Mouse (Mus musculus): ENCODE results near the gene Rln1. TPM values are rescaled to one million over a fixed set of nuclear protein-coding genes. Genes with fewer than 3 reads are reported as not detected.

Gene Rln1
- total and polyA plus RNA-seq, 2 experiments from 2014 or later, result 4.5 to 7.2 TPM

DNA sequence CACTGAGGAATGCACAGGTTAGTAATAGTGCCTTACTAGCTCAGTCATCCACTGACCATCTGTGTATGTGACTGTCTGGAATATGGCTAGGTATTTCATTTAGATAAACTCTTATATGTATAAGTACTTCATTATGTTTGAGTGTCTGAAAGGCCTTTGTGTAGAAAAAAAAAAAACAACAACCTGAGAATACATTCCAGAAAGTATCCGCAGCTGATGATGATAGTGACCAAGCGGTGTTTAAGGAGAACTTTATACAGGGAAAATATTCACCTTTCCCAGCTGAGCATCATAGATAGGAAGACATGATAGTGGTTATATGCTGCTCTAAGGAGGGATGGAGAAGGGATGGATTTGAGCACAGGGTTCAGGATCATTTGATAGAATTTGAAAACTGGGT is 33.6 kb upstream of the Rln1 start:
- H3K36me3 ChIP-seq (ENCODE audit: insufficient read depth, low read length), result no peaks in the 10 kb centered on the region
- no peaks in the 10 kb centered on the region for H3K27me3 ChIP-seq (ENCODE audit: insufficient read depth, low read length)
- no peaks in the 10 kb centered on the region for H3K4me1 ChIP-seq (ENCODE audit: insufficient read depth, low read length)
- H3K4me2 ChIP-seq (ENCODE audit: low read depth, low read length, poor library complexity, severe bottlenecking), result no peak overlapping the region
- H3K27ac ChIP-seq (ENCODE audit: low read depth, low read length), result no peak overlapping the region
- DNase-seq (ENCODE audit: low spot score), result no peak
- H3K4me3 ChIP-seq (ENCODE audit: low read depth, low read length), result no peak overlapping the region
- no peak for TF ChIP-seq CTCF (IDR thresholded peaks at IDR 0.05)
- no peak for ATAC-seq (ENCODE audit: low FRiP score)
- no peaks in the 10 kb centered on the region for H3K9me3 ChIP-seq (ENCODE audit: low read length)
- no peak overlapping the region for H3K9ac ChIP-seq (replicated peaks; ENCODE audit: low read length, poor library complexity, severe bottlenecking)
- 90% methylated on average over 2 of the region's 2 CpGs for WGBS

DNA sequence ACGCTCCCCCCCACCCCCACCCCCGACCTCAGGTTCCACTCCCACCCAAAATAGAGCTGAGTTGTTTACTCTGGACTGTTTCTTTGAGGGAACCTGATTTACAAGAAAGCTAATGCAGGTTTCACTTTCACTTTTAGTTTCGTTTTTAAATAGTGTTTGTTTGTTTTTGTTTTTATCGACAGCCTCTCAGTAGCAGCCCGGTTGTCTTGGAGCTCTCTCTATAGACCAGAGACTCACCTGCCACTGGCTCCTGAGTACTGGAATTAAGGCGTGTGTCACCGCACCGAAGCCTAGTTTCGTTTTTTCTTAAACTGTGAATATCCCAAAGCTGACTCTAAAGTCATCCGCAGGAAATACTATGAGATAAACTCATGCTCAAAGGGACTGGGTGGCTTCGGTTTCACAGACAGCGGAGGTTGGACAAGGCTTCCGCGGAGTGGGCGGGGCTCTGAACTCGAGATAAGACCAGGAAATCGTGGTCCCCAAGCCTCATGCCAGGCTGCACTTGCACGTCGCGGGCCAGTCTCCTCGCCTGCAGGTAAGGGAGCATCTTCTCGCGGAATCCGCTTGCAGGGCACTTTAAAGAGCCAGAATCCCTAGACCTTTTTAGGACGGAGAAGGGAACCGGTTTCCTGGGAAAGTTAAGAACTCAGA is 32.6 kb upstream of the Rln1 start, which contains the start of the genes Plgrkt and Cd274:
Plgrkt (minus strand) TSS at position 422 of the 654 bp plus-strand sequence.
Cd274 (plus strand) TSS at position 487 of the 654 bp plus-strand sequence.
- WGBS, result 4% methylated on average over 26 of the region's 26 CpGs
- no peaks in the 10 kb centered on the region for H3K9me3 ChIP-seq (ENCODE audit: low read length)
- H3K9ac ChIP-seq (replicated peaks; ENCODE audit: low read length, poor library complexity, severe bottlenecking), result peak within 1 kb of the TSS; percentile 34
- DNase-seq (ENCODE audit: low spot score) (peak; percentile 56), ATAC-seq (ENCODE audit: low FRiP score) (no peak)
- no peaks in the 10 kb centered on the region; the same call in 1 of the 2 replicates for H3K4me1 ChIP-seq (ENCODE audit: insufficient read depth, low read length)
- H3K36me3 ChIP-seq (ENCODE audit: insufficient read depth, low read length), result no peaks in the 10 kb centered on the region
- peak within 1 kb of the TSS; percentile 75 for H3K4me2 ChIP-seq (ENCODE audit: low read depth, low read length, poor library complexity, severe bottlenecking)
- no peaks in the 10 kb centered on the region for H3K27me3 ChIP-seq (ENCODE audit: insufficient read depth, low read length)
- peak within 1 kb of the TSS; percentile 47 for H3K4me3 ChIP-seq (ENCODE audit: low read depth, low read length)
- H3K27ac ChIP-seq (ENCODE audit: low read depth, low read length), result no peak within 1 kb of the TSS
- no peak for TF ChIP-seq CTCF (IDR thresholded peaks at IDR 0.05)

- DNase-seq (ENCODE audit: low spot score) (no peak), ATAC-seq (ENCODE audit: low FRiP score) (no peak)
- TF ChIP-seq CTCF (IDR thresholded peaks at IDR 0.05), result no peak
- H3K27ac ChIP-seq (ENCODE audit: low read depth, low read length), result no peak overlapping the region
- WGBS, result 61% methylated on average over 20 of the region's 20 CpGs
- peak overlapping the region; percentile 47 for H3K4me3 ChIP-seq (ENCODE audit: low read depth, low read length)
- H3K9ac ChIP-seq (replicated peaks; ENCODE audit: low read length, poor library complexity, severe bottlenecking), result peak overlapping the region; percentile 34; the same call in 1 of the 2 replicates
- H3K36me3 ChIP-seq (ENCODE audit: insufficient read depth, low read length), result no peaks in the 10 kb centered on the region
- no peaks in the 10 kb centered on the region for H3K27me3 ChIP-seq (ENCODE audit: insufficient read depth, low read length)
- no peaks in the 10 kb centered on the region; the same call in 1 of the 2 replicates for H3K4me1 ChIP-seq (ENCODE audit: insufficient read depth, low read length)
- peak overlapping the region; percentile 75 for H3K4me2 ChIP-seq (ENCODE audit: low read depth, low read length, poor library complexity, severe bottlenecking)
- no peaks in the 10 kb centered on the region for H3K9me3 ChIP-seq (ENCODE audit: low read length)
Observed at GRCm38 (mm10) chr19:29366226-29366968, 31.9 kb upstream of the Rln1 start.

DNA sequence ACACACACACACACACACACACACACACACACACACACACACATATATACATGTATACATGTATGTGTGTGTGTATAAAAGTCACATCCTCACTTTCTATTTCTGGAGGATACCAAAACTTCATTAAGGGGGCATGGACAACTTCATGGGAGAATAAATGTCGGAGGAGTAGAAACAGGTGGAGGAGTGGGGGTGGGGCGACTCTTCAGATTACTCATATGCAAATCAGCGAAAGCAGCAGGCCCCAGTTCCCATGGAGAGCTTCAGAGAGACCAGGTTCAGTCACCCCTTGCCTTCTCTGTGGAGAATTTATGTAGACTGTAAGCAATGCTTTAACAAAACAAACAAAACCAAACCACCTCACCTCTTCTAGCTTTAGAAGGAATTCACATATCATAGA is 30.6 kb upstream of the Rln1 start:
- H3K4me3 ChIP-seq (ENCODE audit: low read depth, low read length), result no peak overlapping the region
- 23% methylated on average over 3 of the region's 3 CpGs for WGBS
- H3K36me3 ChIP-seq (ENCODE audit: insufficient read depth, low read length), result no peaks in the 10 kb centered on the region
- DNase-seq (ENCODE audit: low spot score) (no peak), ATAC-seq (ENCODE audit: low FRiP score) (no peak)
- H3K4me1 ChIP-seq (ENCODE audit: insufficient read depth, low read length), result peaks cover 9% of the 10 kb centered on the region
- no peak overlapping the region for H3K9ac ChIP-seq (replicated peaks; ENCODE audit: low read length, poor library complexity, severe bottlenecking)
- H3K27ac ChIP-seq (ENCODE audit: low read depth, low read length), result no peak overlapping the region
- no peaks in the 10 kb centered on the region for H3K27me3 ChIP-seq (ENCODE audit: insufficient read depth, low read length)
- TF ChIP-seq CTCF (IDR thresholded peaks at IDR 0.05), result no peak
- H3K4me2 ChIP-seq (ENCODE audit: low read depth, low read length, poor library complexity, severe bottlenecking), result no peak overlapping the region
- H3K9me3 ChIP-seq (ENCODE audit: low read length), result no peaks in the 10 kb centered on the region

DNA sequence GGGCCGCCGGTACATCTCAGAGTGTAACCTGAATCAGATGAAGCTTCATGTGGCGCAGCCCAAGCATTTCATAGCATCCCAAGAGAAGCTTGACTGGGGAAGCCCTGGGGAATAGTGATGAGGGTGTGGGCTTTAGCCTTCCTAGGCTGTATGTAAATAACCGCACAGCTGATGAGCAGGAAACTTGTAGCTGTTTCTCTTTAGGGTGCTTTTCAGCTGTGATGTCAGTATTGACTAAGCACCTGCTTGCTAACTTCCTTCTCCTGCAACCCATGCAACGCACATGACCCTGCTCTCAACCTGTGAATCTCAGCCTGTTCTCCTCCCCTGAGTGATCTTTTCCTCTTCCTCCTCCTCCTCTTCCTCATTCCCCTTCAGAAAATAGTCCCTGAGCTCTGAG is 29.6 kb upstream of the Rln1 start:
- no peak overlapping the region for H3K4me2 ChIP-seq (ENCODE audit: low read depth, low read length, poor library complexity, severe bottlenecking)
- 81% methylated on average over 5 of the region's 5 CpGs for WGBS
- TF ChIP-seq CTCF (IDR thresholded peaks at IDR 0.05), result no peak

GRCm38 (mm10) chr19:29363557-29363956 is 29.1 kb upstream of the Rln1 start:
- Histone ChIP-seq H3K4me1 (ENCODE audit: insufficient read depth, low read length) (peaks cover 9% of the 10 kb centered on the region), H3K27ac (ENCODE audit: low read depth, low read length) (no peak overlapping the region), H3K4me3 (ENCODE audit: low read depth, low read length) (no peak overlapping the region), H3K36me3 (ENCODE audit: insufficient read depth, low read length) (0 out of 2 replicates have a peak, but pooled peaks cover 4% of the 10 kb centered on the region), H3K4me2 (ENCODE audit: low read depth, low read length, poor library complexity, severe bottlenecking) (no peak overlapping the region), H3K9ac (replicated peaks; ENCODE audit: low read length, poor library complexity, severe bottlenecking) (no peak overlapping the region), H3K9me3 (ENCODE audit: low read length) (no peaks in the 10 kb centered on the region), H3K27me3 (ENCODE audit: insufficient read depth, low read length) (no peaks in the 10 kb centered on the region)
- no peak for ATAC-seq (ENCODE audit: low FRiP score)
- 92% methylated on average over 7 of the region's 7 CpGs for WGBS
- no peak for TF ChIP-seq CTCF (IDR thresholded peaks at IDR 0.05)
- DNase-seq (ENCODE audit: low spot score), result no peak

More for the DNA sequence above, 29.6 kb upstream of the Rln1 start:
- H3K9ac ChIP-seq (replicated peaks; ENCODE audit: low read length, poor library complexity, severe bottlenecking), result no peak overlapping the region
- no peak overlapping the region for H3K27ac ChIP-seq (ENCODE audit: low read depth, low read length)
- H3K4me1 ChIP-seq (ENCODE audit: insufficient read depth, low read length), result peaks cover 9% of the 10 kb centered on the region
- ATAC-seq (ENCODE audit: low FRiP score) (no peak), DNase-seq (ENCODE audit: low spot score) (no peak)
- H3K9me3 ChIP-seq (ENCODE audit: low read length), result no peaks in the 10 kb centered on the region
- H3K36me3 ChIP-seq (ENCODE audit: insufficient read depth, low read length), result no peaks in the 10 kb centered on the region
- no peak overlapping the region for H3K4me3 ChIP-seq (ENCODE audit: low read depth, low read length)
- no peaks in the 10 kb centered on the region for H3K27me3 ChIP-seq (ENCODE audit: insufficient read depth, low read length)
